Mouse (Mus musculus) cortical plate, adult 2 months (tissue): Measurements from ENCODE around the gene Spata31d1a.

Source experiments
- CTCF ChIP-seq: fragments of 200-500 bp; IDR thresholded peaks from 2 replicates; pipeline ENCODE4 v1.5.1; 2011; ENCODE audit warnings: mild to moderate bottlenecking, control low read depth, low read length; ENCODE audit not compliant: insufficient read depth; ENCODE audit errors: extremely low read depth
- POLR2A ChIP-seq: fragments of 200-500 bp; IDR thresholded peaks from 2 replicates; pipeline ENCODE4 v1.6.1; 2011; ENCODE audit warnings: mild to moderate bottlenecking, low read length, control low read depth; ENCODE audit not compliant: insufficient read depth; ENCODE audit errors: extremely low read depth

GRCm38 (mm10) chr13:59671521-59671920 is 38.6 kb downstream of the Spata31d1a start:
- no peak for TF ChIP-seq CTCF
- no peak for TF ChIP-seq POLR2A
